Mouse (Mus musculus) lung, adult 2 months (tissue): ENCODE results near the gene Klhdc4. TPM values are rescaled to one million over a fixed set of nuclear protein-coding genes. Genes with fewer than 3 reads are reported as not detected.

Experiments used
- DNase-seq: peaks from one replicate; pipeline ENCODE4 v3.0.0; 2022
- H3K4me1 ChIP-seq: fragments of 200-500 bp; 2 replicates; pipeline ENCODE4 v1.6.1; 2011; ENCODE audit warnings: low read length; ENCODE audit not compliant: control insufficient read depth, insufficient read depth
- H3K4me3 ChIP-seq: fragments of 200-500 bp; replicated peaks from 2 replicates; pipeline ENCODE3; 2011; ENCODE audit warnings: low read depth, mild to moderate bottlenecking, control low read depth, low read length; ENCODE audit errors: extremely low read depth
- CTCF ChIP-seq: fragments of 200-500 bp; IDR thresholded peaks from 2 replicates; pipeline ENCODE4 v1.5.1; 2011; ENCODE audit warnings: mild to moderate bottlenecking, low read length, control low read depth; ENCODE audit not compliant: insufficient read depth
- POLR2A ChIP-seq: fragments of 200-500 bp; IDR thresholded peaks from 2 replicates; pipeline ENCODE4 v1.6.1; 2011; ENCODE audit warnings: low read depth, mild to moderate bottlenecking, control low read depth, low read length, borderline replicate concordance; ENCODE audit errors: extremely low read depth
- WGBS: fragments of 180-500 bp; shearing (Covaris S2); methylation state at CpG from one replicate; pipeline ENCODE4 v1.1.7; 2018; 5-methylcytosine and 5-hydroxymethylcytosine counted together
- polyA plus RNA-seq: library from polyadenylated mRNA; depleted of rRNA; stranded (reverse); fragments of >200 nt; gene quantifications from 2 replicates; pipeline ENCODE4 v1.2.3, GENCODE M21; 2012

Gene Klhdc4
- polyA plus RNA-seq, 1 experiment = 36.1 TPM

GRCm38 (mm10) chr8:121850436-121850820, 21.1 kb upstream of the Klhdc4 start:
- no peak for DNase-seq
- Histone ChIP-seq H3K4me1 (peaks cover 3% of the 10 kb centered on the region; the same call in 1 of the 2 replicates), H3K4me3 (no peak overlapping the region)
- no peak for TF ChIP-seq POLR2A
- TF ChIP-seq CTCF = no peak
- 45% methylated on average over 12 of the region's 12 CpGs for WGBS

GRCm38 (mm10) chr8:121850018-121850417, 20.6 kb upstream of the Klhdc4 start:
- TF ChIP-seq CTCF (peak; percentile 92), POLR2A (no peak)
- H3K4me3 ChIP-seq = no peak overlapping the region
- peak; percentile 57 for DNase-seq
- peaks cover 3% of the 10 kb centered on the region; the same call in 1 of the 2 replicates for H3K4me1 ChIP-seq
- 12% methylated on average over 6 of the region's 6 CpGs for WGBS

DNA sequence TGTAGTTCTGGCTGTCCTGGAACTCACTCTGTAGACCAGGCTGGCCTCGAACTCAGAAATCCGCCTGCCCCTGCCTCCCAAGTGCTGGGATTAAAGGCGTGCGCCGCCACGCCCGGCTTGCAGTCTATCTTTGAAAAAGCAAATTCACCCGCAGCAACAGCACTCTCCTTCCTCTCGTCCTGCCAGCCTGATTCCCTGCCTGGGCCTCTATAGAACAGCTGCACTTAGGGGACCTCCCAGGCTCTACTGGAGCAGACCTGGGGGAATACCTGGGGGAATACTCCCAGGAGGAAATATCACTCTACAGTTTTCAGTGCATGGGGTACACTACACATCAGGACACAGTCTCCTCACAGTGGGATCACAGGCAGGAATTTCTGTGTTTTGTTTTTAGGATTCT, 19.9 kb upstream of the Klhdc4 start:
- TF ChIP-seq CTCF (no peak), POLR2A (no peak)
- H3K4me1 ChIP-seq = peaks cover 3% of the 10 kb centered on the region; the same call in 1 of the 2 replicates
- DNase-seq = no peak
- no peak overlapping the region for H3K4me3 ChIP-seq
- WGBS = 70% methylated on average over 9 of the region's 9 CpGs

- H3K4me1 ChIP-seq = peaks cover 3% of the 10 kb centered on the region; the same call in 1 of the 2 replicates
- no peak overlapping the region for H3K4me3 ChIP-seq
- DNase-seq = no peak
- TF ChIP-seq POLR2A = no peak
- no peak for TF ChIP-seq CTCF
- 46% methylated on average over 10 of the region's 10 CpGs for WGBS
These were observed 19.1 kb upstream of the Klhdc4 start for GRCm38 (mm10) chr8:121848495-121848894.

DNA sequence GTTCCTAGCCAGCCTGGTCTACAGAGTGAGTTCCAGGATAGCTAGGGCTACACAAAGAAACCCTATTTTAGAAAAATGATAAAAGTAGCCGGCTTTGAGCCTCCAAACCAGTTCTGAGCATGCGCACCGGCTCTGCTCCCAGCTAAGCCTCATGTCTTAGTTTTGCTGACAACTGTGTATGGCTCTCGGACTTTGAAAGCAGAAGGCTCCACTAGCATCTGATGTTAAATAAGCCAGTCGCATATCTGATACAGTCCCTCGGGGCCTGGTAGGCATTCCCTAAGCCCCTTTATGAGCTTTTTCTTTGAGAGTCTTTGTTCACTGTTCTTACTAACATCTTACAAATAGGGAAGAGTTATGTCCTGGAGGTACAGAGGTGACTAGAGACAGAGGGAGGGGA, 18.6 kb upstream of the Klhdc4 start:
- Histone ChIP-seq H3K4me3 (no peak overlapping the region), H3K4me1 (peaks cover 3% of the 10 kb centered on the region; the same call in 1 of the 2 replicates)
- TF ChIP-seq CTCF (no peak), POLR2A (no peak)
- no peak for DNase-seq
- WGBS = 71% methylated on average over 6 of the region's 6 CpGs

GRCm38 (mm10) chr8:121847261-121847822, 18.0 kb upstream of the Klhdc4 start:
- no peak for DNase-seq
- H3K4me1 ChIP-seq = peaks cover 3% of the 10 kb centered on the region; the same call in 1 of the 2 replicates
- no peak overlapping the region for H3K4me3 ChIP-seq
- WGBS = 62% methylated on average over 10 of the region's 10 CpGs
- TF ChIP-seq POLR2A (no peak), CTCF (no peak)

GRCm38 (mm10) chr8:121846815-121847214, 17.4 kb upstream of the Klhdc4 start:
- no peak overlapping the region for H3K4me3 ChIP-seq
- TF ChIP-seq POLR2A = no peak
- TF ChIP-seq CTCF = no peak
- DNase-seq = no peak
- H3K4me1 ChIP-seq = peaks cover 3% of the 10 kb centered on the region; the same call in 1 of the 2 replicates

DNA sequence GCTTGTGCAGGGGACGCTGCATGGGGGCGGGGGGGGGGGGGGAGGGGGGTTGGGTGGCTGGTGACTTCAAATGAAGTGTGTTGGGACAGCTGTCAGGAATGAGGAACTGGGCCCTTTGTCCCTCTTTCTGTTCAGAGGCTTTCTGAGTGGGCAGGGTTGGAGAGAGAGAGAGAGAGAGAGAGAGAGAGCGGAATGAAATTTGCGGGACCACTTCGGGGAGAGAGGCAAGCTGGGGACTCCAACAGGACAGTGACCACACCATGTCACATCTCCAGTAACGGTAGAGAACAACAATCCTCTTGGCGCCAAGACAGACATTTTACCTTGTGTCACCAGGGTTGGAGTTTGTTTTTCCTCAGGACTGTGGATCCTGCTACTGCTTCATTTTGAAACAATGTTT, 15.4 kb upstream of the Klhdc4 start:
- no peak for DNase-seq
- 40% methylated on average over 7 of the region's 7 CpGs for WGBS
- TF ChIP-seq CTCF (no peak), POLR2A (no peak)
- no peaks in the 10 kb centered on the region for H3K4me1 ChIP-seq
- no peak overlapping the region for H3K4me3 ChIP-seq

- DNase-seq = no peak
- WGBS = 64% methylated on average over 3 of the region's 3 CpGs
- Histone ChIP-seq H3K4me1 (no peaks in the 10 kb centered on the region), H3K4me3 (no peak overlapping the region)
- no peak for TF ChIP-seq POLR2A
- no peak for TF ChIP-seq CTCF
These were observed 13.9 kb upstream of the Klhdc4 start for GRCm38 (mm10) chr8:121843184-121843733.
